Mouse (Mus musculus) small intestine, adult 2 months (tissue): Measurements from ENCODE around the gene Snrnp27. TPM values are rescaled to one million over a fixed set of nuclear protein-coding genes. Genes with fewer than 3 reads are reported as not detected.
A peak's percentile ranks its signal among the peaks of the same experiment; 100 is the strongest.

Experiments used
- H3K27ac ChIP-seq: fragments of 200-500 bp; 2 replicates; pipeline ENCODE4 v1.5.1; 2012; ENCODE audit warnings: low read depth, low read length, control low read depth, inconsistent platforms; ENCODE audit not compliant: insufficient read depth
- H3K27me3 ChIP-seq: fragments of 200-500 bp; 2 replicates; pipeline ENCODE4 v1.6.1; 2012; ENCODE audit warnings: mild to moderate bottlenecking, moderate library complexity, low read length, inconsistent platforms; ENCODE audit not compliant: control insufficient read depth, insufficient read depth
- H3K36me3 ChIP-seq: fragments of 200-500 bp; 2 replicates; pipeline ENCODE4 v1.6.1; 2012; ENCODE audit warnings: mild to moderate bottlenecking, low read length, control low read depth, inconsistent platforms; ENCODE audit not compliant: control insufficient read depth, insufficient read depth
- H3K4me1 ChIP-seq: fragments of 200-500 bp; 2 replicates; pipeline ENCODE4 v1.6.1; 2012; ENCODE audit warnings: low read length, inconsistent platforms, mixed read lengths; ENCODE audit not compliant: control insufficient read depth, insufficient read depth, insufficient read length
- H3K4me3 ChIP-seq: fragments of 200-500 bp; 2 replicates; pipeline ENCODE4 v1.5.1; 2012; ENCODE audit warnings: low read depth, mild to moderate bottlenecking, control low read depth, inconsistent platforms, low read length, moderate library complexity
- CTCF ChIP-seq: fragments of 200-500 bp; IDR thresholded peaks from 2 replicates; pipeline ENCODE4 v1.5.1; 2012; ENCODE audit warnings: low read depth, mild to moderate bottlenecking, control low read depth, inconsistent platforms, low read length, moderate library complexity, mixed read lengths; ENCODE audit not compliant: insufficient replicate concordance, insufficient read length; ENCODE audit errors: extremely low read depth
- POLR2A ChIP-seq: fragments of 200-500 bp; IDR thresholded peaks from 2 replicates; pipeline ENCODE4 v1.6.1; 2012; ENCODE audit warnings: low read depth, mild to moderate bottlenecking, control low read depth, inconsistent platforms, low read length, moderate library complexity
- WGBS: fragments of 180-500 bp; shearing (Covaris S2); methylation state at CpG from one replicate; pipeline ENCODE4 v1.1.7; 2018; 5-methylcytosine and 5-hydroxymethylcytosine counted together
- polyA plus RNA-seq: library from polyadenylated mRNA; depleted of rRNA; stranded (reverse); fragments of >200 nt; gene quantifications from 2 replicates; pipeline ENCODE4 v1.2.3, GENCODE M21; 2012; rRNA removed

Snrnp27 gene
- 2.1 and 3.9 TPM in 2 replicates for polyA plus RNA-seq

DNA sequence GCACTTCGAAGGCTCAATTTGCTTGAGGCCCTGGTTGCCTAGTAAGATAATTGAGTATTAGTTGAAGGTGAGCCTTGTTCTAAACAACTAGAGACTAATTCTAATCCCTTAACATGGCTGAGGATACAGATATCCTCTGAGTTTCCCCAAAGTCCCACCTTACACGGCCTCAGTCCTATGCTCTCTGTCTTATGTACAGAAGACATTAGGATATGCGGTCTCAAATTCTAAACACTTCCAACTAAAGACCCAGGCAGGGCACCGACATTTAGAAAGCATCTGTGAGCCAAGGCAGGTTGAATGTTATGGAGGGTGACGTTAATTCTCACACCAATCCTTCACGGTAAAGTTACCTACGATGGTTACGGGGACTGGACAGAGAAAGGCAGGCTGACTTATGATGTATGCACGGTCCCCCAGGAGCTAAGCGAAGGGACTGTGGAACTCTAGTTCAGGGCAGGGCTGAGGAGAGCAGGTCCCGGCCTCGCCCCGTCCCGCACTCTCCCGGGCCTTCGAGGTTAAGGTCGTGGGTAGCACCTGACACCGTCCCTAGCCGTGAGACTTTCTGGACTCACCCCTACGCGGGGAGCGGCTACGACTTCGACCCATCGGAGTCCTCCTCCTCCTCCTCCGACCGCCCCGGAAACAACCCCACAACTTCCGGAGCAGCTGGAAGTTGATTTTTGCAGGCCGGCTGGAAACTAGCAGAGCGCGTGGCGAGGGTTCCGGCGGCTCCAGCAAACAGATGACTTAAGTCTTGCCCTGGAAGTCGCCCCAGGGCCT, at the start of gene Snrnp27:
Gene Snrnp27, minus strand, starts transcription at position 651 of the 783 bp plus-strand sequence.
- H3K27me3 ChIP-seq, result no peaks in the 10 kb centered on the region
- peak within 1 kb of the TSS; percentile 89 for H3K4me3 ChIP-seq
- H3K4me1 ChIP-seq, result no peaks in the 10 kb centered on the region
- 2% methylated on average over 36 of the region's 36 CpGs for WGBS
- TF ChIP-seq POLR2A, result peak; percentile 93
- TF ChIP-seq CTCF, result no peak
- peaks cover 22% of the 10 kb centered on the region for H3K36me3 ChIP-seq
- H3K27ac ChIP-seq, result peak within 1 kb of the TSS; percentile 95

DNA sequence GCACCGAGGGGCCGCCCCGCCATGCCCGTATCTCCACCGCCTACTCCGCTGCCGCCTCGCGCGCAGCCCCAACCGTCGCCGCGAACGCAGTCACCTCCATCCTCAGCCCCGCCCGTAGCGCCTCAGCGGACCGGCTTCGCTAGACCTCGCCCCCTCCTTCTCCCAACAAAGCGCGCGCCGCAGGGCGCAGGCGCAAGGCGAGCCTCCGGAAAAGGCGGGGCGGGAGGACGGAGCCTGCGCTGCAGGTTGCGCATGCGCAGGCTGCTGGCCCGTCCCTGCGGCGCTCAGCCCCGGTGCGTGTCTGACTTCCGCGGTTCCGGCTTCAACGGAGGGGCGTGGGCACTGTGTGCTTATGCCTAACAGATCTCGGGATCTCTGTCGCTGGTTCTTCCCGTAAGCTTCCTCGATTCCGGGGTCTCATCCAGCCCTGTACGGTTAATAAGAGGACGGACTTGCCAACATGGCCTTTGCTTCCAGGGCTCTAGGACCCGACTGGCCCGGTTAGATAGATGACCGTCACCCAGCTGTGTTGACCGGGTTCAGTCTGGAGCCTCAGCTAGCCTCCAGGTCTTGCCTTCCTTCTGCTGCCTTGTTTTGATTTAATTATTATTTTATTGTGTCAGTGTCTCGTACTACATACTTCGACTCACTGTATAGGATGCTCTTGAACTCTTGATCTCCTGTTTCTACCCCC, 49.0 kb upstream of the Snrnp27 start, which contains the start of gene Gmcl1:
Gene Gmcl1, minus strand, starts transcription at position 201 of the 694 bp plus-strand sequence.
- TF ChIP-seq CTCF, result 0 out of 2 replicates have a peak, but pooled peaks have one; percentile 12
- peak; percentile 77 for TF ChIP-seq POLR2A
- Histone ChIP-seq H3K27me3 (no peaks in the 10 kb centered on the region), H3K36me3 (peaks cover 10% of the 10 kb centered on the region), H3K4me1 (no peaks in the 10 kb centered on the region), H3K4me3 (peak within 1 kb of the TSS; percentile 83), H3K27ac (peak within 1 kb of the TSS; percentile 51)
- under 1% methylated on average over 59 of the region's 59 CpGs for WGBS

DNA sequence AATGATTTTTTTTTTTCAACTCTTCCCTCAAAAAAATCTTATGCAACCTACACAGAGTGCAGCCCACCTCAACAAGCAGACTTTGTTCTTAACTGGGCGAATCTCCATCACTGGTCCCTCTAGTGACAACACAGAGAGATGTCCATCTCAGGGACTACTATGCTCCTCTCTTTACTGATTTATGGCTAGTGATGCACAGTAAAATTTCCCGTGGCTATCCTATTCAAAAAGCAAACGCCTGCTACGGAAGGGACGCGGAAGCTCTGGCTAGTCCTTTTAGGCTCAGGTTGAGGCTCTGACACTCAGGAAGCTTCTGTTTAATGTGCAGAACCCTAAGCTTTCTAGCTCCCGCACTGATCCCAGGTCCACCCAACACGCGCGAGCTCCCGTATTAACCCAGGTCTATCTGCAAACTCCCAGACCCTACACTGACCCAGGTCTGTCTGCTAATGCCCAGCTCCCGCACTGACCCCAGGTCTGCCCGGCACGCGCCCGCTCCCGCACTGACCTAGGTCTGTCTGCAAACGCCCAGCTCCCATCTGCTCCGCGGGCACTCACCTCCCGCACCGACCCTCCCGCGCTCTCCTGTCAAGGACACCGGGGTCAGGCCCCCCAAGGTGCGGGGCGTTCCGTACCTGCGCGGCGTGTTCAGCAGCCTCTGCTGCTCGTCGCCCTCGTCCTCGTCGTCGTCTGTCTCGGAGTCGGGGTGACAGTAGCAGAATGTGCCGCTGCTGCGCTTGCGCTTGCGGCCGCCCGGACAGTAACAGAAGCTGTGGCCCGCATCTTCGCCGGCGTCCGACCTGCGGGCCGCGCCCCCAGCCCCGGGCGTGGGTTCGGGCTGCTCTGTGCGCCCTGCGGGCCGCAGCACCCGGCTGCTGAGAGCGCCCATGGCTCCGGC, 48.2 kb upstream of the Snrnp27 start:
- Histone ChIP-seq H3K4me1 (peaks cover under 1% of the 10 kb centered on the region; the same call in 1 of the 2 replicates), H3K36me3 (peaks cover 7% of the 10 kb centered on the region), H3K27me3 (no peaks in the 10 kb centered on the region), H3K4me3 (peak overlapping the region; percentile 83), H3K27ac (peak overlapping the region; percentile 51)
- no peak for TF ChIP-seq CTCF
- TF ChIP-seq POLR2A, result no peak
- under 1% methylated on average over 62 of the region's 62 CpGs for WGBS

DNA sequence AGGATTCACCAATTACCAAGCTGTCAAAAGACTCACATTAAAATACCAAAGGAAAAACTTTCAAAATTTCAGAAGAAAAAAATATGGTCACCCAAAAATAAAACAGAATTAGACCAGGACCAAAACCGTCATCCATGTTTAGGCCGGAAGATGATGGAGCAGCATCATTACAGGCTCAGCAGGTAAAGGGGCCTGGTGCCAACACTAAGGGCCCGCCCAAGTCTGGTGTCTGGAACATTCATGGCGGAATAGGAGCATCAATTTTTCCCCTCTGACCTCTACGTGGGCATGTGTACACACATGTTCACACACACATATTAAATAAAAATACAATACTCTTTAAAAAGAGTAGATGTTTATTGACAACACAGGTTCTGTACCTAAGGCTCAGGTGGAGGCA, 44.4 kb upstream of the Snrnp27 start:
- TF ChIP-seq POLR2A (no peak), CTCF (no peak)
- H3K36me3 ChIP-seq, result peaks cover 9% of the 10 kb centered on the region
- WGBS, result 90% methylated on average over 5 of the region's 5 CpGs
- peaks cover 2% of the 10 kb centered on the region; the same call in 1 of the 2 replicates for H3K4me1 ChIP-seq
- no peak overlapping the region for H3K4me3 ChIP-seq
- H3K27me3 ChIP-seq, result no peaks in the 10 kb centered on the region
- H3K27ac ChIP-seq, result no peak overlapping the region

DNA sequence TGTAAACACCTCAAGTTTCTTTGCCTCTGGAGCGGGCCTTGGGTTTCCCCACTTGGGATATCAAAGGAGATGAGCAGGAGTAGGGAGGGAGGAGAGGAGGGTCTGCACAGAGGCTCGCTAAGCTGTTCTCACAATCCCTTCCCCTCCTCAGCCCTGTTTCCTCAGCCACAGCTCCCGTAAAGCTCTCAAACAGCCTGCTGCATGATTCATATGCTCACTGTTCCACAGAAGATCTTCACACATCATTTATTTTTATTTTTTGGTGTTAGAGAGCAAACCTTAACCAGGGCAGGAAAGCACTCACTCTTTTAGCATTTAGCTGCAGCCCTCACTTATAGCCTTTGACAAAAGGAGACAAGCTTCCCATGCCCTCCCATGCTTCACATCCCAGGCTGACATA, 37.7 kb upstream of the Snrnp27 start:
- 92% methylated on average over 3 of the region's 3 CpGs for WGBS
- no peaks in the 10 kb centered on the region for H3K27me3 ChIP-seq
- H3K27ac ChIP-seq, result no peak overlapping the region
- H3K36me3 ChIP-seq, result peaks cover 21% of the 10 kb centered on the region
- TF ChIP-seq CTCF (no peak), POLR2A (no peak)
- no peak overlapping the region for H3K4me3 ChIP-seq
- H3K4me1 ChIP-seq, result no peaks in the 10 kb centered on the region

DNA sequence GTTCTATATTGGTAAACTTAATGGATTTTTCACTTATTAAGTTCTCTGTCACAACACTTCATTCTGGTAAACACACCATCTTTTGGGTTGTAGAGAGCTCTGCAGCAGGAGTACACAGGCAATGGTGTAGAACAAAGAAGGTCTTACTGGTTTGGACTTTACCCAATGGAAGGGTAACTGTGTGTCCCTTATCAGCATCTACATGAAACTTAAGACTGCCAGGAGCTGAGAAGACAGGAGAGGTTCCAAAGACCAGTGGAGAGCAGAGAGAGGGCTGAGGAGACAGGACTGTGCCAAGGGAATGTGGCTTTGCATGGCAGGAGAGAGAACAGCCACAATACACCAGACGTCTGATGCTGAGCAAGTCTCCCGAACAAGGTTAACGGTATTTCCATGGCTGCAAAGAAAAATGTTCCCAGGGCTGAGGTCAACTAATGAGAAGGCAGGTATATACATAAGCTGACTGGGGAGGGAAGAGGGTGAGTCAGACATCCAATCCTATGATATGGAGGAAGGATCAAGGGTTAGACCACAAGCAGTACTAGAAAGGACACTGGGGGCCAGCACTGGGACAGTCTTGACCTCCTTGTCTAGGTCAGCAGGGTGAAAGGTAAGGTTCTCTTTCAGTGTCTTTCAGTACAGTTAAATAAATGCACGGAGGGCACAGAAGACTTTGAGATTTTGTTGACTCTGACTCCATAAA, 23.9 kb upstream of the Snrnp27 start:
- H3K27ac ChIP-seq, result peak overlapping the region; percentile 92
- WGBS, result 26% methylated on average over 4 of the region's 4 CpGs

More for the DNA sequence above, 23.9 kb upstream of the Snrnp27 start:
- no peak for TF ChIP-seq CTCF
- TF ChIP-seq POLR2A, result no peak
- Histone ChIP-seq H3K36me3 (peaks cover 29% of the 10 kb centered on the region), H3K4me3 (no peak overlapping the region), H3K27me3 (no peaks in the 10 kb centered on the region), H3K4me1 (peaks cover 7% of the 10 kb centered on the region; the same call in 1 of the 2 replicates)
